Mouse (Mus musculus) kidney, postnatal 10 days (tissue): ENCODE measurements around the gene Ifitm3.
"Not testable (repeated sequence)": the region's sequence is repeated elsewhere in the genome, so short reads cannot be mapped to it uniquely, and the experiment has no call there.

ENCODE experiments used
- DNase-seq: peaks from one replicate; pipeline ENCODE4 v3.0.0; 2021; ENCODE audit warnings: mixed read lengths

Gene Ifitm3

GRCm38 (mm10) chr7:140998853-140999700 lies 11.5 kb downstream of the Ifitm3 start:
- no peak for DNase-seq

GRCm38 (mm10) chr7:140997817-140998216 lies 12.8 kb downstream of the Ifitm3 start:
- no peak for DNase-seq

- no peak for DNase-seq
Observed at GRCm38 (mm10) chr7:140991117-140991689, 19.4 kb downstream of the Ifitm3 start.

- no peak for DNase-seq
Observed at GRCm38 (mm10) chr7:140990622-140991021, 19.9 kb downstream of the Ifitm3 start.

- DNase-seq: no peak
Observed at GRCm38 (mm10) chr7:140990185-140990584, 20.4 kb downstream of the Ifitm3 start.

GRCm38 (mm10) chr7:140989022-140989421 lies 21.5 kb downstream of the Ifitm3 start:
- no peak for DNase-seq

- DNase-seq: no peak
Observed at GRCm38 (mm10) chr7:140987182-140988138, 23.1 kb downstream of the Ifitm3 start.

GRCm38 (mm10) chr7:140982971-140983370 lies 27.6 kb downstream of the Ifitm3 start:
- DNase-seq: no peak

- no peak for DNase-seq
Observed at GRCm38 (mm10) chr7:140981704-140982103, 28.9 kb downstream of the Ifitm3 start.

- DNase-seq: not testable (repeated sequence)
Observed at GRCm38 (mm10) chr7:140976720-140977119, 33.9 kb downstream of the Ifitm3 start.

- no peak for DNase-seq
Observed at GRCm38 (mm10) chr7:140975465-140975864, 35.1 kb downstream of the Ifitm3 start.

GRCm38 (mm10) chr7:140974940-140975339 lies 35.6 kb downstream of the Ifitm3 start:
- peak; percentile 15 for DNase-seq

- peak; percentile 32 for DNase-seq
Observed at GRCm38 (mm10) chr7:140973396-140974165, 37.0 kb downstream of the Ifitm3 start.

- peak; percentile 66 for DNase-seq
Observed at GRCm38 (mm10) chr7:140971479-140972171, 38.9 kb downstream of the Ifitm3 start.

GRCm38 (mm10) chr7:140970931-140971330 lies 39.6 kb downstream of the Ifitm3 start:
- DNase-seq: peak; percentile 16

- DNase-seq: not testable (repeated sequence)
Observed at GRCm38 (mm10) chr7:140968710-140969109, 41.9 kb downstream of the Ifitm3 start.

GRCm38 (mm10) chr7:140967862-140968591 lies 42.5 kb downstream of the Ifitm3 start:
- peak; percentile 39 for DNase-seq

GRCm38 (mm10) chr7:140966921-140967320 lies 43.6 kb downstream of the Ifitm3 start, which contains the start of gene Ifitm1:
TSS of gene Ifitm1 (plus strand) at chr7:140967221.
- DNase-seq: no peak

GRCm38 (mm10) chr7:140962733-140963132 lies 47.8 kb downstream of the Ifitm3 start:
- DNase-seq: no peak

GRCm38 (mm10) chr7:140961416-140961815 lies 49.2 kb downstream of the Ifitm3 start:
- no peak for DNase-seq

GRCm38 (mm10) chr7:140960026-140960425 lies 50.5 kb downstream of the Ifitm3 start:
- no peak for DNase-seq
